Mouse (Mus musculus) hindbrain, embryonic 14.5 days (tissue): Measurements from ENCODE around the gene Kcnmb2. TPM values are rescaled to one million over a fixed set of nuclear protein-coding genes. Genes with fewer than 3 reads are reported as not detected.

Experiments
- ATAC-seq: fragments of 200-750 bp; cut with Nextera tagmentation; 2 replicates; pipeline ENCODE4 v1.8.0; 2017; ENCODE audit warnings: moderate number of reproducible peaks, mild to moderate bottlenecking, moderate TSS enrichment, moderate library complexity; ENCODE audit not compliant: low FRiP score
- DNase-seq: peaks from one replicate; pipeline ENCODE4 v3.0.0-alpha.2; 2015; ENCODE audit warnings: low spot score
- H3K27ac ChIP-seq: fragments of 300-500 bp; sonication (generic); 2 replicates; pipeline ENCODE4 v1.5.1; 2014; ENCODE audit warnings: mild to moderate bottlenecking, moderate library complexity
- H3K27me3 ChIP-seq: fragments of 300-500 bp; sonication (generic); 2 replicates; pipeline ENCODE4 v1.6.1; 2014; ENCODE audit warnings: mild to moderate bottlenecking, low read length, mixed read lengths; ENCODE audit not compliant: control insufficient read depth, insufficient read depth
- H3K36me3 ChIP-seq: fragments of 300-500 bp; sonication (generic); replicated peaks from 2 replicates; pipeline ENCODE4 v1.6.1; 2014; ENCODE audit not compliant: control insufficient read depth, insufficient read depth
- H3K4me1 ChIP-seq: fragments of 300-500 bp; sonication (generic); replicated peaks from 2 replicates; pipeline ENCODE4 v1.6.1; 2014; ENCODE audit warnings: antibody characterized with exemption, low read length, mixed read lengths; ENCODE audit not compliant: control insufficient read depth, insufficient read depth
- H3K4me2 ChIP-seq: fragments of 300-500 bp; sonication (generic); replicated peaks from 2 replicates; pipeline ENCODE4 v1.6.1; 2014; ENCODE audit warnings: mild to moderate bottlenecking, moderate library complexity
- H3K4me3 ChIP-seq: fragments of 300-500 bp; sonication (generic); replicated peaks from 2 replicates; pipeline ENCODE4 v1.5.1; 2014; ENCODE audit warnings: mild to moderate bottlenecking, low read length
- H3K9ac ChIP-seq: fragments of 300-500 bp; sonication (generic); 2 replicates; pipeline ENCODE4 v1.6.1; 2014
- H3K9me3 ChIP-seq: fragments of 300-500 bp; sonication (generic); 2 replicates; pipeline ENCODE4 v1.6.1; 2016; ENCODE audit warnings: low read length; ENCODE audit not compliant: control insufficient read depth
- WGBS: fragments of 180-500 bp; shearing (Covaris S2); extraction: QIAGEN DNeasy Blood & Tissue Kit; methylation state at CpG from one replicate; pipeline ENCODE4 v1.1.7; 2014; 5-methylcytosine and 5-hydroxymethylcytosine counted together
- polyA plus RNA-seq: library from polyadenylated mRNA; unstranded; fragments of >200 nt; fragmentation: Nextera tagmentation; extraction: Ambion mirVana; gene quantifications from 2 replicates; pipeline ENCODE4 v1.2.1, GENCODE M21; 2014

Kcnmb2 gene
- 12.7 and 16.6 TPM in 2 replicates for polyA plus RNA-seq

- 2% methylated on average over 22 of the region's 22 CpGs for WGBS
- no peaks in the 10 kb centered on the region for H3K27me3 ChIP-seq
- no peaks in the 10 kb centered on the region for H3K36me3 ChIP-seq
Observed at GRCm38 (mm10) chr3:31902504-31903330, at the start of gene Kcnmb2. Kcnmb2 (plus strand) TSS chr3:31902507.

GRCm38 (mm10) chr3:31863522-31863921 lies 38.8 kb upstream of the Kcnmb2 start:
- H3K4me2 ChIP-seq = no peak overlapping the region
- no peaks in the 10 kb centered on the region for H3K36me3 ChIP-seq
- no peaks in the 10 kb centered on the region for H3K4me1 ChIP-seq
- 37% methylated on average over 5 of the region's 5 CpGs for WGBS
- H3K27ac ChIP-seq = no peak overlapping the region
- H3K4me3 ChIP-seq = no peak overlapping the region
- no peaks in the 10 kb centered on the region for H3K27me3 ChIP-seq
- H3K9ac ChIP-seq = no peak overlapping the region
- ATAC-seq (peak; percentile 57; the same call in 1 of the 2 replicates), DNase-seq (peak; percentile 41)
- H3K9me3 ChIP-seq = no peaks in the 10 kb centered on the region

More at GRCm38 (mm10) chr3:31902504-31903330, at the start of gene Kcnmb2:
- Histone ChIP-seq H3K27ac (peak within 1 kb of the TSS; percentile 5; the same call in 1 of the 2 replicates), H3K4me1 (peaks cover 11% of the 10 kb centered on the region), H3K4me3 (peak within 1 kb of the TSS; percentile 43), H3K9me3 (no peaks in the 10 kb centered on the region), H3K9ac (peak within 1 kb of the TSS; percentile 68), H3K4me2 (peak within 1 kb of the TSS; percentile 72)
- DNase-seq (peak; percentile 49), ATAC-seq (peak; percentile 82)

- Histone ChIP-seq H3K9me3 (no peaks in the 10 kb centered on the region), H3K27me3 (no peaks in the 10 kb centered on the region), H3K9ac (no peak overlapping the region), H3K36me3 (no peaks in the 10 kb centered on the region), H3K4me1 (no peaks in the 10 kb centered on the region), H3K27ac (no peak overlapping the region), H3K4me2 (no peak overlapping the region), H3K4me3 (no peak overlapping the region)
- ATAC-seq (no peak), DNase-seq (no peak)
- WGBS = 78% methylated on average over 3 of the region's 3 CpGs
Observed at GRCm38 (mm10) chr3:31864070-31864469, 38.2 kb upstream of the Kcnmb2 start.

DNA sequence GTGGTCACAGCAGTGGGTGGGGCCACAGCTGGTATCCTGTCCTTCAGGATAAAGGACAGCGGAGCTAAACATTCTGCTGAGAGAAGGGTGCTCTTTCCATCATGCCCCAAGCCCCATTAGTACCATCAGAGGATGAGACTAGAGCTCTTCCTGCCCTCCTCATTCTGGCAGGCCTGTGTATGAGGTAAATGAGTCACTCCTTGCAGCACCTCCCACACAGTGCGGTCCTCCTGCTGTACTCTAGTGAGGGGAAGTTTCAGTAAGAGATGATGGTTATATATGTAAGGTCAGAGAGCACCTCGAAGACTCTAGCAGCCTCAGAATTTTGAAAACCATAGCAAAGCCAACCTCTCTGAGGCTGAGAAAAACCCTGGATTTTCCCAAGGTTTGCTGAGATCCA lies 30.8 kb upstream of the Kcnmb2 start:
- Histone ChIP-seq H3K4me3 (no peak overlapping the region), H3K36me3 (no peaks in the 10 kb centered on the region), H3K9ac (no peak overlapping the region), H3K9me3 (no peaks in the 10 kb centered on the region), H3K27me3 (no peaks in the 10 kb centered on the region), H3K4me2 (no peak overlapping the region), H3K27ac (no peak overlapping the region), H3K4me1 (no peaks in the 10 kb centered on the region)
- WGBS = 89% methylated on average over 3 of the region's 3 CpGs
- DNase-seq (no peak), ATAC-seq (no peak)

GRCm38 (mm10) chr3:31882621-31883131 lies 19.6 kb upstream of the Kcnmb2 start:
- WGBS = 20% methylated on average over 12 of the region's 12 CpGs
- no peaks in the 10 kb centered on the region for H3K27me3 ChIP-seq
- DNase-seq = no peak

DNA sequence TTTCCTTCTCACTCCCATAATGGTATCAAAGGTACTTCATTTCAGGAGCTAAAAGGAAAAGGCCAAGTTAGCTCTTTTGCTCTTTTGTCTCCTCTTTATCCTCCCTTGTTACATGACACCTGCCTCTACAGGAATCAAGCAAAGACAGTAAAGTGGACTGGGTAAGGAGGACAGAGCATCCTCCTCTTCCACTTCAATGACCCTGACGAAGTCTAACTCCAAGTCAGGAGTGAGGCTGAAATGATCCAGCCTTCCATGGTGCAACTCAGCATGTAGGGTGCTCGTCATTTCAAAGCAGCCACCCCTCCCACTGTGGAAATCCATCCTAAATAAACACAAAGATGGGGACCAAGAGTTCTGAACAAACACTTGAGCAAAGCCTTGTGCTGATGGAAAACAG lies 9.7 kb upstream of the Kcnmb2 start:
- H3K9me3 ChIP-seq = no peaks in the 10 kb centered on the region
- WGBS = 65% methylated on average over 2 of the region's 2 CpGs
- no peak overlapping the region for H3K4me2 ChIP-seq
- H3K27me3 ChIP-seq = no peaks in the 10 kb centered on the region
- H3K9ac ChIP-seq = no peak overlapping the region
- ATAC-seq = no peak
- no peak for DNase-seq
- no peak overlapping the region for H3K27ac ChIP-seq
- H3K4me1 ChIP-seq = no peaks in the 10 kb centered on the region
- H3K4me3 ChIP-seq = no peak overlapping the region
- no peaks in the 10 kb centered on the region for H3K36me3 ChIP-seq

More at GRCm38 (mm10) chr3:31882621-31883131, 19.6 kb upstream of the Kcnmb2 start:
- no peak overlapping the region for H3K4me2 ChIP-seq
- no peaks in the 10 kb centered on the region for H3K4me1 ChIP-seq
- H3K36me3 ChIP-seq = no peaks in the 10 kb centered on the region
- H3K9ac ChIP-seq = no peak overlapping the region
- peak; percentile 56; the same call in 1 of the 2 replicates for ATAC-seq
- peaks cover 9% of the 10 kb centered on the region for H3K9me3 ChIP-seq
- no peak overlapping the region for H3K27ac ChIP-seq
- no peak overlapping the region for H3K4me3 ChIP-seq

DNA sequence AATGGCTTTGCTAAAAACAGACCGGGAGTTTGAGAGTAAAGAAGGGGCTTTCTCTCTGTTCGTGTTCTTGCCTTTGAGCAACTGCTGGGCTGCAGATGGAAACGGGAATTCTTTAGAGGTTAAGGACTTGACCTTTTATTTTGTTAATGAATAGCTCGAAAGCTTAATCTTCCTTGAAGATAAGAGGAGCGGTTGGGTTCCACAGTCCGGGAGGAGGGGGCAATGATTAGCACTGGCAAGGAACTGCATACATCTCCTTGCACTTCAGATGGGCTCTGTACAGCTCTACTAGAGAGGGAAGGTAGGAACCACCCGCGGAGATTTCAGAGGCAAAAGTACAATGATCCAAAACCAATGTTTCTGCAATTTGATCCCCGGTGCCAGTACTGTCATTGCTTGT lies 1.2 kb downstream of the Kcnmb2 start:
- Histone ChIP-seq H3K27me3 (no peaks in the 10 kb centered on the region), H3K4me3 (peak overlapping the region; percentile 43), H3K9me3 (no peaks in the 10 kb centered on the region), H3K4me1 (peaks cover 11% of the 10 kb centered on the region), H3K9ac (peak overlapping the region; percentile 68), H3K36me3 (no peaks in the 10 kb centered on the region), H3K4me2 (peak overlapping the region; percentile 72), H3K27ac (no peak overlapping the region)
- ATAC-seq (peak; percentile 51; the same call in 1 of the 2 replicates), DNase-seq (peak; percentile 44)
- under 1% methylated on average over 9 of the region's 9 CpGs for WGBS

DNA sequence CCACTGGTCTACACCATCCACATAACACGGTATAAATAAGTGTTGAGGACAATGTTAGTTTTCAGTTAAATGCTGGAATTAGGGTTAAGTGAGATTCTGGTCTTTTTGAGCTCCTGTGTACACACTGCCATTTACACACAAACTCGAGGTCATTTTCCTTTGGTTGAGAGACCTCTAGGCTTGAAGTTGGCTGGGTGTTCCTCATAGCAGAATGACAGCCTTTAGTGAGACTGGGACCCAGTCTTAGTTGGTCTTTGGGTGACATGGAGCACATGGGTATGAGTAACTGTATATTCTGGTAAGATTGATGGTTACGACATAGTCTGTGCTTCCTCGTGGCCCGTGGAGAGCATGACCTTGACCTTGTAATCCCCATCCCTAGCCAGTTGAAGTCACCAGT lies 1.8 kb downstream of the Kcnmb2 start:
- H3K27me3 ChIP-seq = no peaks in the 10 kb centered on the region
- peak overlapping the region; percentile 43 for H3K4me3 ChIP-seq
- peak overlapping the region; percentile 68 for H3K9ac ChIP-seq
- H3K36me3 ChIP-seq = no peaks in the 10 kb centered on the region
- peak overlapping the region; percentile 72 for H3K4me2 ChIP-seq
- 75% methylated on average over 5 of the region's 5 CpGs for WGBS
- no peak overlapping the region for H3K27ac ChIP-seq
- H3K9me3 ChIP-seq = no peaks in the 10 kb centered on the region
- no peak for ATAC-seq
- DNase-seq = no peak
- H3K4me1 ChIP-seq = peaks cover 11% of the 10 kb centered on the region

DNA sequence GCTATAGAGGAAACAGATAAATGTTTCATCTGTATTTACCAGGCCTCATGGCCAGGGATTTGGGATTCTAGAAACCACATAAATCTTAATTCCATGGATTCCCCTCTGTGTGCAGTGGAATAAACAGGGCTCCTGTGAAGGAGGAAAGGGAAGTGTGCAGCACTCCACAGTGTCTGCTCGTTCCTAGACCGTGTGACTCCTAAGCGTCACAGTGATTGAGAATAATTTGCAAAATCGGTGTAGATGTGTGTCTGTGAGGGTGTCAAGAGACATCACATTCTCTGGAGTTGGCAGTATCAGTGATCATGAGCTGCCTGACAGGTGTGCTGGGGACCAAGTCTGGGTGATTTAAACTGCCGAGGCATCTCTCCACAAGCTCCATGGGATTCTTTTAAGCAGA lies 8.9 kb downstream of the Kcnmb2 start:
- DNase-seq = no peak
- Histone ChIP-seq H3K27me3 (no peaks in the 10 kb centered on the region), H3K4me3 (no peak overlapping the region), H3K4me2 (no peak overlapping the region), H3K4me1 (0 out of 2 replicates have a peak, but pooled peaks cover 6% of the 10 kb centered on the region), H3K36me3 (no peaks in the 10 kb centered on the region), H3K9me3 (no peaks in the 10 kb centered on the region), H3K27ac (no peak overlapping the region), H3K9ac (no peak overlapping the region)
- ATAC-seq = no peak
- WGBS = 71% methylated on average over 5 of the region's 5 CpGs
